Mouse (Mus musculus): ENCODE measurements around the gene Thop1. TPM values are rescaled to one million over a fixed set of nuclear protein-coding genes. Genes with fewer than 3 reads are reported as not detected.

Thop1 gene
- polyA plus RNA-seq, 1 experiment from 2014 or later: 55.4 TPM

- H3K4me3 ChIP-seq (replicated peaks; ENCODE audit: low read length): no peak overlapping the region
- no peaks in the 10 kb centered on the region for H3K27me3 ChIP-seq (ENCODE audit: control insufficient read depth, insufficient read depth, low read length)
- H3K4me1 ChIP-seq (ENCODE audit: control insufficient read depth, insufficient read depth, low read length): no peaks in the 10 kb centered on the region
- no peak overlapping the region for H3K27ac ChIP-seq (ENCODE audit: low read length)
- WGBS: 70% methylated on average over 7 of the region's 7 CpGs
- ATAC-seq (ENCODE audit: insufficient read depth, low FRiP score): no peak
- H3K9me3 ChIP-seq (replicated peaks; ENCODE audit: control insufficient read depth, low read length): no peaks in the 10 kb centered on the region; the same call in 1 of the 2 replicates
- no peak overlapping the region for H3K4me2 ChIP-seq (ENCODE audit: low read depth, low read length)
- H3K9ac ChIP-seq (ENCODE audit: low read length): no peak overlapping the region
- H3K36me3 ChIP-seq (ENCODE audit: control insufficient read depth, insufficient read depth, low read length): no peaks in the 10 kb centered on the region
These were observed 20.8 kb downstream of the Thop1 start for GRCm38 (mm10) chr10:81090621-81091020.

GRCm38 (mm10) chr10:81092465-81093250 is 22.8 kb downstream of the Thop1 start:
- 45% methylated on average over 22 of the region's 22 CpGs for WGBS
- no peaks in the 10 kb centered on the region for H3K36me3 ChIP-seq (ENCODE audit: control insufficient read depth, insufficient read depth, low read length)
- no peak overlapping the region for H3K4me3 ChIP-seq (replicated peaks; ENCODE audit: low read length)
- H3K4me1 ChIP-seq (ENCODE audit: control insufficient read depth, insufficient read depth, low read length): no peaks in the 10 kb centered on the region
- no peak overlapping the region for H3K9ac ChIP-seq (ENCODE audit: low read length)
- no peak overlapping the region for H3K4me2 ChIP-seq (ENCODE audit: low read depth, low read length)
- H3K9me3 ChIP-seq (replicated peaks; ENCODE audit: control insufficient read depth, low read length): no peaks in the 10 kb centered on the region
- no peaks in the 10 kb centered on the region for H3K27me3 ChIP-seq (ENCODE audit: control insufficient read depth, insufficient read depth, low read length)
- peak; percentile 65 for ATAC-seq (ENCODE audit: insufficient read depth, low FRiP score)
- no peak overlapping the region for H3K27ac ChIP-seq (ENCODE audit: low read length)

DNA sequence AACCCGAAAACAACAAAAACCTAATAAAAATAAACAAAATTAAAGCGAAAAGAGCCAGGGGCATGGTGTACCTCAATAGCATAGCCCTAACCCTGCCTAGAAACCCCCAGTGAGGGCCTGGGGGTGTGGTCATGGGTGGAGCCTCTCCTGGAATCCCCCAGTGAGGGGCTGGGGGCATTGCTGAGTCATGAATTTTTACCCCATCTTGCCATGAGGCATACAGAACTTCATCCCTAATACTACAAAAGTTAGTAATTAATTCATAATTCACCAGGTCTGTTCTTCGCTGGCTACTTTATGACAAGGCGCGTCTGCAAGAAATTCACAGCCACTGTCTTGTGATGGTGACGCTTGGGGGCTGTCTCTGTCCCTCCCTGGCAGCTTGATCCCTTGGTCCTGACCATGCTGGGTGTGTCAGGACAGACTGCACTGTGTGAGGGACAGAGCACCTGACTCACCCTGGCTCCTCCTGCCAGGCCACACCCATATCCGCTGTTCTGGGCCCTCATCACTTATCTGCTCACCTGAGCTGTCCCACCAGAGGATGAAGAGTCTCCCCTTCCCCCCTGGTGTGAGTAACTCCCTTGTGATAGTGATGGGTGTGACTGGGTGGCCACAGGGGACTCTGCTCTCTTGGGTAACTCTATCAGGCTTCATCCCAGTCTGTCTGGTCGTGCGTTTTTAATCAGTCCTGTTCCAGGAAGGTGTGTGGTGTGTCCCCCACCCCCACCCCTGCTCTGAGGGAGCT is 25.3 kb downstream of the Thop1 start:
- Histone ChIP-seq H3K36me3 (ENCODE audit: control insufficient read depth, insufficient read depth, low read length) (no peaks in the 10 kb centered on the region), H3K4me2 (ENCODE audit: low read depth, low read length) (no peak overlapping the region), H3K9ac (ENCODE audit: low read length) (no peak overlapping the region), H3K27ac (ENCODE audit: low read length) (no peak overlapping the region; the same call in 1 of the 2 replicates), H3K4me1 (ENCODE audit: control insufficient read depth, insufficient read depth, low read length) (no peaks in the 10 kb centered on the region), H3K27me3 (ENCODE audit: control insufficient read depth, insufficient read depth, low read length) (no peaks in the 10 kb centered on the region), H3K9me3 (replicated peaks; ENCODE audit: control insufficient read depth, low read length) (no peaks in the 10 kb centered on the region), H3K4me3 (replicated peaks; ENCODE audit: low read length) (no peak overlapping the region)
- ATAC-seq (ENCODE audit: insufficient read depth, low FRiP score): peak; percentile 78
- WGBS: 59% methylated on average over 9 of the region's 9 CpGs

DNA sequence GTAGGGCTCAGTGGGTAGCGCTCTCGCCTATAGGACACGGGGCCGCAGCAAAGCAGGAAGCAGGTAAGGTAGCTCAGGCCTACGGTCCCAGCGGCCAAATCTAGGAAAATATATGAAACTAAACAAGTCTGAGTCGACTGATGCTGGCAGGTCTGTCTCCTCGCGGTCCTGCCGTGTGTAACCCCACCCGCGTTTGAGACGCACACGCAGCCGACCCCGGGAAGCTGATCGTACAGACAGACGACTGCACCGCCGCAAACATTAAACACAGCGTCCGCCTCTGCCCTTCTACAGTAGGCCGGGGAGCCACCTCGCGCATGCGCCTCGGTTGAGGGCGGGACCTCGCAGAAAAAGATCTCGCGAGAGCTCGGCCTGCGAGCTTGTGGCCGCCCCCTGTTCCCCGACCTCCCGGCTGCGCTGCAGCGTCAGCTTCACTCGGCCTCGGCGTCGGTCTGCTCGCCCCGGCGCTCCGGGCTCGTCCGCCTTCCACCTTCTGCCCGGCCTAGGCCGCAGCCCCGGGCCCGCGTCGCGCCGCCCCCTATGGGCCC is 35.8 kb downstream of the Thop1 start, which contains the start of gene Map2k2:
TSS of gene Map2k2 (plus strand) at position 351 of the 548 bp plus-strand sequence.
- H3K9ac ChIP-seq (ENCODE audit: low read length): peak within 1 kb of the TSS; percentile 100
- under 1% methylated on average over 56 of the region's 56 CpGs for WGBS
- no peaks in the 10 kb centered on the region for H3K9me3 ChIP-seq (replicated peaks; ENCODE audit: control insufficient read depth, low read length)
- peaks cover 17% of the 10 kb centered on the region for H3K4me1 ChIP-seq (ENCODE audit: control insufficient read depth, insufficient read depth, low read length)
- H3K36me3 ChIP-seq (ENCODE audit: control insufficient read depth, insufficient read depth, low read length): peaks cover 8% of the 10 kb centered on the region; the same call in 1 of the 2 replicates
- peak within 1 kb of the TSS; percentile 87 for H3K4me2 ChIP-seq (ENCODE audit: low read depth, low read length)
- peak within 1 kb of the TSS; percentile 100 for H3K4me3 ChIP-seq (replicated peaks; ENCODE audit: low read length)
- no peaks in the 10 kb centered on the region for H3K27me3 ChIP-seq (ENCODE audit: control insufficient read depth, insufficient read depth, low read length)
- H3K27ac ChIP-seq (ENCODE audit: low read length): peak within 1 kb of the TSS; percentile 100
- peak; percentile 94 for ATAC-seq (ENCODE audit: insufficient read depth, low FRiP score)

DNA sequence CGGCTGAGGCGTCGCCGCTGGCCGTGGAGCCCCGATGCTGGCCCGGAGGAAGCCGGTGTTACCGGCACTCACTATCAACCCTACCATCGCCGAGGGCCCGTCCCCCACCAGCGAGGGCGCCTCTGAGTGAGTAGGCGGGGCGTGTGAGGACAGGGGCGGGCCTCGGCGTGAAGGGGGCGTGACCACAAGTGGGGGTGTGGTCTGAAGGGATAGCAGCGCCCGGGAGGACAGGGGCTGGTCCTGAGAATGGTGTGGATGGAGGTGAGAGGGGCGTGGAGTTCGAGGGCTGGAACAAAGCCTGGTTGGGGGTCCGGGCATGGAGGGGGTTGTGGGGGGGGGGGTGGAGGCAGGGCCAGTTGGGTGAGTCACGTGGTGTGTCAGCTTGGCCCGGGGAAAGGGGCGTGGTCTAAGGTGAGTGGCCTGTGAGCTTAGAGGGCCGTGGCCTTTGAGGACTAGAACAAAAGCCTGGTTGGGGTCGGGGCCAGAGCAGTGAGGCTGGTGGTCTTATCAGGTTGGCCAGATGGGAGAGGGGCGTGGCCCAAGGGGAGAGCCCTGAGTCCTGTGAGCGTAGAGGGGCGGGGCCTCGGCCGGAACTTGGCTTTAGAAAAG is 36.4 kb downstream of the Thop1 start:
- peak overlapping the region; percentile 100 for H3K4me3 ChIP-seq (replicated peaks; ENCODE audit: low read length)
- peak overlapping the region; percentile 100 for H3K27ac ChIP-seq (ENCODE audit: low read length)
- under 1% methylated on average over 35 of the region's 35 CpGs for WGBS
- no peaks in the 10 kb centered on the region for H3K9me3 ChIP-seq (replicated peaks; ENCODE audit: control insufficient read depth, low read length)
- H3K9ac ChIP-seq (ENCODE audit: low read length): peak overlapping the region; percentile 100
- H3K36me3 ChIP-seq (ENCODE audit: control insufficient read depth, insufficient read depth, low read length): peaks cover 8% of the 10 kb centered on the region
- peak; percentile 92 for ATAC-seq (ENCODE audit: insufficient read depth, low FRiP score)
- no peaks in the 10 kb centered on the region for H3K27me3 ChIP-seq (ENCODE audit: control insufficient read depth, insufficient read depth, low read length)
- peaks cover 17% of the 10 kb centered on the region for H3K4me1 ChIP-seq (ENCODE audit: control insufficient read depth, insufficient read depth, low read length)
- peak overlapping the region; percentile 87 for H3K4me2 ChIP-seq (ENCODE audit: low read depth, low read length)

DNA sequence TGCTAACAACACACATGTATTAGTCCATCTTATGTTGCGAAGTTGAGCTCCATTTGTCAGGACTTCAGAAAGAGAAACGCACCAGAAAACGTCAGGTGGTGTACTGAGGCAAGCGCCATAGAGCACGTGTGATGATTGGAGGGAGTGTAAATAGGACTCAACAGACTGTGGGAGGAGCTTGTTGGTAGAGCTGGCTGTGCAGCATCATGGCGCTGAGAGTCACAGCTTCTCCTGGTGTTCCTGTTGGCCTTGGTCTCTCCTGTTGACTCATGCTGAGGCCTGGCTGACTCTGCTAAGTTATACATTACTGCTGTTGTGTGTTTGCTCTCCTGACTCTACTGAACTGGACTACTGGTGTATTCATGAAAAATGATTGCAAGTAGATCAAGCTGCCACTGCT is 43.1 kb downstream of the Thop1 start:
- H3K36me3 ChIP-seq (ENCODE audit: control insufficient read depth, insufficient read depth, low read length): peaks cover 15% of the 10 kb centered on the region
- no peak overlapping the region for H3K4me3 ChIP-seq (replicated peaks; ENCODE audit: low read length)
- no peaks in the 10 kb centered on the region for H3K4me1 ChIP-seq (ENCODE audit: control insufficient read depth, insufficient read depth, low read length)
- no peak overlapping the region for H3K9ac ChIP-seq (ENCODE audit: low read length)
- H3K27ac ChIP-seq (ENCODE audit: low read length): no peak overlapping the region
- no peak for ATAC-seq (ENCODE audit: insufficient read depth, low FRiP score)
- H3K4me2 ChIP-seq (ENCODE audit: low read depth, low read length): no peak overlapping the region
- 86% methylated on average over 6 of the region's 6 CpGs for WGBS
- H3K9me3 ChIP-seq (replicated peaks; ENCODE audit: control insufficient read depth, low read length): no peaks in the 10 kb centered on the region
- H3K27me3 ChIP-seq (ENCODE audit: control insufficient read depth, insufficient read depth, low read length): no peaks in the 10 kb centered on the region

DNA sequence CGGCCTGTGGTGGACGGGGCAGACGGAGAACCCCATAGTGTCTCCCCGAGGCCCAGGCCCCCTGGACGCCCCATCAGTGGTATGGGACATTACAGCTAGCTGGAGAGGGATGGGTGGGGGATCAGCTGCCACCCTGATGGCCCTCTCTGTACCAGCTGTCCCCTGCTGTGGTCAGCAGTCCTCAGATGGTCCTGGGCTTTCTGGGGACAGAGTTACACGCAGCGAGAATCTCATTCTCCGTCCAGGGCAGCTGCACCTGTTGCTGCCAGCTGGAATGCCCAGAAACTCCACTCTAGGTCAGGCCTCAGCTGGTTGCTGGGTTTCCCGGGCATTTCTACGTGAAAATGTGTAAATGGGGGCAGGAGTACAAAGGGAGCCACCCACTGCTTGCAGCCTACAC is 49.8 kb downstream of the Thop1 start:
- Histone ChIP-seq H3K27me3 (ENCODE audit: control insufficient read depth, insufficient read depth, low read length) (no peaks in the 10 kb centered on the region), H3K4me2 (ENCODE audit: low read depth, low read length) (no peak overlapping the region), H3K9ac (ENCODE audit: low read length) (no peak overlapping the region), H3K27ac (ENCODE audit: low read length) (no peak overlapping the region), H3K9me3 (replicated peaks; ENCODE audit: control insufficient read depth, low read length) (no peaks in the 10 kb centered on the region), H3K36me3 (ENCODE audit: control insufficient read depth, insufficient read depth, low read length) (peaks cover 31% of the 10 kb centered on the region; the same call in 1 of the 2 replicates), H3K4me3 (replicated peaks; ENCODE audit: low read length) (no peak overlapping the region), H3K4me1 (ENCODE audit: control insufficient read depth, insufficient read depth, low read length) (no peaks in the 10 kb centered on the region)
- WGBS: 90% methylated on average over 10 of the region's 10 CpGs
- ATAC-seq (ENCODE audit: insufficient read depth, low FRiP score): no peak

- WGBS: 85% methylated on average over 7 of the region's 7 CpGs
- no peak overlapping the region for H3K9ac ChIP-seq (ENCODE audit: low read length)
- peaks cover 31% of the 10 kb centered on the region; the same call in 1 of the 2 replicates for H3K36me3 ChIP-seq (ENCODE audit: control insufficient read depth, insufficient read depth, low read length)
- H3K27me3 ChIP-seq (ENCODE audit: control insufficient read depth, insufficient read depth, low read length): no peaks in the 10 kb centered on the region
- H3K27ac ChIP-seq (ENCODE audit: low read length): no peak overlapping the region
- no peaks in the 10 kb centered on the region for H3K4me1 ChIP-seq (ENCODE audit: control insufficient read depth, insufficient read depth, low read length)
- no peak overlapping the region for H3K4me2 ChIP-seq (ENCODE audit: low read depth, low read length)
- no peak overlapping the region for H3K4me3 ChIP-seq (replicated peaks; ENCODE audit: low read length)
- ATAC-seq (ENCODE audit: insufficient read depth, low FRiP score): no peak
- no peaks in the 10 kb centered on the region for H3K9me3 ChIP-seq (replicated peaks; ENCODE audit: control insufficient read depth, low read length)
These were observed 50.8 kb downstream of the Thop1 start for GRCm38 (mm10) chr10:81120650-81121049.
